Mouse (Mus musculus): ENCODE measurements around the gene Rps18. TPM values are rescaled to one million over a fixed set of nuclear protein-coding genes. Genes with fewer than 3 reads are reported as not detected.

Gene Rps18
- polyA plus RNA-seq, 1 experiment from 2014 or later, result 1,302 TPM

DNA sequence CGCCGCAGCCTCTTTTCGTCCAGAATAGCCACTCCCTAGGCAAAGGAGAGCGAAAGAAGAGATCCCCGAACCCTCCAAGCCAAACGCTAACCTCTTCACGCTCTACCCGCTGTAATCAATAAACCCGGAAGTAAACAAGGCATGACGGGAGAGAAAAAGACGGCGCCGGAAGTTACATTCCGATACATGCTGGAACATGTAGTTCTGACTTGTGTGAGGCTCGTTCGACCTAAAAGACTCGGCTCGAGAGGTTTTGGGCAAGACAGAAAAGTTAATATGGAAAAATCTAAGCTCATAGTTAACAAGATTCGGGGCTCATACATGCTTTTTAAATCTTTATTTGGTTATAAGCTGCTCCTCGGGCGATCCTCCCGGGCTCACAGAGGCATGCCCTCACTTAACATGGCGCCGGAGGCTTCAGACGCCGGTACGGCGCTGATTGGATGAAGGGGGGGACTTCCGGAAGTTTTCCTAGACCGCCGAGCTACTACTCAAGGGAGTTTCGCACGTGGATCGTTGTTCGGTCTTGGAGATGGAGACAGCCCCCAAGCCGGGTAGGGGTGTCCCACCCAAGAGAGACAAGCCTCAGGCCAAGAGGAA is 15.5 kb downstream of the Rps18 start, which contains the start of the genes Pfdn6 and Wdr46:
TSS of gene Pfdn6 (minus strand) at position 138 of the 600 bp plus-strand sequence.
TSS of gene Wdr46 (plus strand) at position 455 of the 600 bp plus-strand sequence.
- peaks cover 17% of the 10 kb centered on the region for H3K4me1 ChIP-seq (ENCODE audit: control insufficient read depth, insufficient read depth, low read length)
- peaks cover 11% of the 10 kb centered on the region for H3K36me3 ChIP-seq (ENCODE audit: control insufficient read depth, insufficient read depth, low read length)
- no peak within 1 kb of the TSS for H3K27ac ChIP-seq (ENCODE audit: low read depth, low read length)
- WGBS, result under 1% methylated on average over 36 of the region's 36 CpGs
- H3K27me3 ChIP-seq (ENCODE audit: control insufficient read depth, insufficient read depth, low read length), result no peaks in the 10 kb centered on the region
- peak; percentile 92 for ATAC-seq (ENCODE audit: low FRiP score)
- peak within 1 kb of the TSS; percentile 69 for H3K9ac ChIP-seq (ENCODE audit: low read length)
- peak; percentile 99 for DNase-seq (ENCODE audit: low spot score, missing footprints)
- no peaks in the 10 kb centered on the region for H3K9me3 ChIP-seq (ENCODE audit: control insufficient read depth, low read length)
- peak within 1 kb of the TSS; percentile 73 for H3K4me3 ChIP-seq (ENCODE audit: low read depth, low read length)
- H3K4me2 ChIP-seq, result peak within 1 kb of the TSS; percentile 93

DNA sequence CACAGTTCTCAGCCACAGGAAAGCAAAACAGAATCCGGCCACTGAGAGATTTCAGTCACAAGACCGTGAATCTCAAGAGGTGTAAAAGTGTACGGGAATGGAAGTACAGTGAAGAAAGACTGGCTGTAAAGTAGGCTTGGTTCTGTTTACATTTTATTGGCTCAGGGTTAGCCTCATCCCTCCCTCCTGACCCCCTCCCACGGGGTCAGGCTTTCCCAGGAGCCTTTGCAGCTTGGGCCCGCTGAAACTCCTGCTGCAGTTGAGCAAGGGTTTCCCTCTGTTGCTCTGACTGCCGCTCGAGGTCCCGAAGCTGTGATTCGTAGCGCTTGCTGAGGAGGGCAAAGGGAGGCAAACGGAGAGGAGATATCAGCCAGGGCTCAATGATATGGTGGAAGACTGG is 17.0 kb downstream of the Rps18 start:
- Histone ChIP-seq H3K4me2 (peak overlapping the region; percentile 93; the same call in 1 of the 2 replicates), H3K27me3 (ENCODE audit: control insufficient read depth, insufficient read depth, low read length) (no peaks in the 10 kb centered on the region), H3K27ac (ENCODE audit: low read depth, low read length) (no peak overlapping the region), H3K4me3 (ENCODE audit: low read depth, low read length) (no peak overlapping the region), H3K9ac (ENCODE audit: low read length) (no peak overlapping the region), H3K36me3 (ENCODE audit: control insufficient read depth, insufficient read depth, low read length) (peaks cover 11% of the 10 kb centered on the region), H3K4me1 (ENCODE audit: control insufficient read depth, insufficient read depth, low read length) (peaks cover 17% of the 10 kb centered on the region), H3K9me3 (ENCODE audit: control insufficient read depth, low read length) (no peaks in the 10 kb centered on the region)
- ATAC-seq (ENCODE audit: low FRiP score) (no peak), DNase-seq (ENCODE audit: low spot score, missing footprints) (no peak)
- 85% methylated on average over 11 of the region's 11 CpGs for WGBS

DNA sequence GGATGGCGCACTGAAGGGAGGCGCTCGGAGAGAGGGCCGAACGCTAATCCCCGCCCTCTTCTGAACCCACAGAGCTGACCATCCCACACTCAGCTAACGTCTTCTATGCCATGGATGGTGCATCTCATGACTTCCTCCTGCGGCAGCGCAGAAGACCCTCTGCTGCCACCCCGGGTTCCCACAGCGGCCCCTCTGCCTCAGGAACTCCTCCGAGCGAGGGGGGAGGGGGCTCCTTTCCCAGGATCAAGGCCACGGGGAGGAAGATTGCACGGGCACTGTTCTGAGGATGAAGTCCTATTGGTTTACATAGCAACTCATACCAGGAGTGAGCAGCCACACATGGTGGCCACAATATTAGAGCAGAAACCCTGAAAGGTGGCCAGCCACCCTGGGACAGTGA is 18.8 kb downstream of the Rps18 start:
- H3K36me3 ChIP-seq (ENCODE audit: control insufficient read depth, insufficient read depth, low read length), result peaks cover 11% of the 10 kb centered on the region
- no peak overlapping the region for H3K4me3 ChIP-seq (ENCODE audit: low read depth, low read length)
- H3K27ac ChIP-seq (ENCODE audit: low read depth, low read length), result no peak overlapping the region
- H3K4me2 ChIP-seq, result no peak overlapping the region
- H3K9ac ChIP-seq (ENCODE audit: low read length), result no peak overlapping the region
- H3K9me3 ChIP-seq (ENCODE audit: control insufficient read depth, low read length), result no peaks in the 10 kb centered on the region
- ATAC-seq (ENCODE audit: low FRiP score) (no peak), DNase-seq (ENCODE audit: low spot score, missing footprints) (no peak)
- 86% methylated on average over 15 of the region's 15 CpGs for WGBS
- H3K4me1 ChIP-seq (ENCODE audit: control insufficient read depth, insufficient read depth, low read length), result peaks cover 17% of the 10 kb centered on the region
- H3K27me3 ChIP-seq (ENCODE audit: control insufficient read depth, insufficient read depth, low read length), result no peaks in the 10 kb centered on the region

DNA sequence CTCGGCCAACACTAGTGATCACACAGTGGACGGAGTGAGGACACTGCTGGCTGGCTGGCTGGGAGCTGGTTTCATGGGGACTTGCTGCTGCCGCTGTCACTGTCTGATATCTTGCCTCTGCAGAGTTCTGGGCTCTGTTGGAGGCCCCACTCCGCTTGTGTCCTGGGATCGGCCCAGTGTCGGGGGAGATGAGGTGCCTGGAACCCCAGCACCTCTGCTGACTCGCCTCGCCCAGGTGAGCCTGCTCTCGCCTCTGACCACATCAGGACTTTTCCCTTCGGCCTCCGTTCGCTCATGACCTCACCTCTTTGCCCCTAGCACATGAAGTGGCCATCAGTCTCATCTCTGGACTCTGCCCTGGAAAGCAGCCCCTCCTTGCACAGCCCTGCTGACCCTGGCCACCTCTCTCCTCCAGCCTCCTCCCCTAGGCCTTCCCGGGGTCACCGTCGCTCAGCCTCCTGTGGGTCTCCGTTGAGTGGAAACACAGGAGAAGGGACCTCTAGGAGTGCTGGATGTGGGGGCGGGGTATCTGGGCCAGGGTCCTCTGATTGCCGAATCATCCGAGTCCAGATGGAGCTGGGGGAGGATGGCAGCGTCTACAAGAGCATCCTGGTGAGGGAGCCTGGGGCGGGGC is 20.3 kb downstream of the Rps18 start:
- 89% methylated on average over 21 of the region's 21 CpGs for WGBS
- Histone ChIP-seq H3K4me3 (ENCODE audit: low read depth, low read length) (no peak overlapping the region), H3K9me3 (ENCODE audit: control insufficient read depth, low read length) (no peaks in the 10 kb centered on the region), H3K9ac (ENCODE audit: low read length) (no peak overlapping the region), H3K4me1 (ENCODE audit: control insufficient read depth, insufficient read depth, low read length) (peaks cover 18% of the 10 kb centered on the region), H3K27me3 (ENCODE audit: control insufficient read depth, insufficient read depth, low read length) (no peaks in the 10 kb centered on the region), H3K36me3 (ENCODE audit: control insufficient read depth, insufficient read depth, low read length) (peaks cover 11% of the 10 kb centered on the region), H3K27ac (ENCODE audit: low read depth, low read length) (no peak overlapping the region), H3K4me2 (no peak overlapping the region)
- DNase-seq (ENCODE audit: low spot score, missing footprints), result no peak
- no peak for ATAC-seq (ENCODE audit: low FRiP score)

DNA sequence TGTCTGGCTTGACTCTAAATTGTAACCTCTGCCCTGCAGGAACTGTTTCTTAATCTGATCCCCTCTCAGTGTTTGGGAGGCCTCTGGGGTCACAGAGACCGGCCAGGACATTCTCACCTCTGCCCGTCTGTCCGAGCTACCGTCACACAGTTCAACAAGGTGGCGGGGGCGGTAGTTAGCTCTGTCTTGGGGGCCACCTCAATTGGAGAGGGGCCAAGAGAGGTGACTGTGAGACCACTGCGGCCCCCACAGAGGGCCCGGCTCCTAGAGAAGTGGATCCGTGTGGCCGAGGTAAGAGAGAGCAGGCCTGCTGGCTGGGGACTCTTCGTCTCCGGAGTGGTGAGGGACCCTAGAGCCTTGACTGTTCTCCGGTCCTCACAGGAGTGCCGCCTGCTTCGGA is 22.8 kb downstream of the Rps18 start:
- peaks cover 8% of the 10 kb centered on the region for H3K36me3 ChIP-seq (ENCODE audit: control insufficient read depth, insufficient read depth, low read length)

DNA sequence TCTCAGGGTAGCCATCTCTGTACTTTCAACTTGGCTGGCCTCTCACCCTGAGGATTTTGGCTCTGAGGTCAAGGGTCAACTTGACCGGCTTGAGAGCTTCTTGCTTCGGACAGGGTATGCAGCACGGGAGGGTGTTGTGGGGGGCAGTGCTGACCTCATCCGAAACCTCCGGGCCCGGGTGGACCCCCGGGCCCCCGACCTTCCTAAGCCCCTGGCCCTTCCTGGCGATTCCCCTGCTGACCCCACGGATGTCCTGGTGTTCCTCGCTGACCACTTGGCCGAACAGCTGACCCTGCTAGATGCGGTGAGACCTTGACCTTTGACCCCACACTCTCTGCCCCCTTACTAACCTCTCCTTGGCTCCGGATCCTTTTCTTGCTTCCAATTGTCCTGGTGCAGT is 23.4 kb downstream of the Rps18 start:
- Histone ChIP-seq H3K9ac (ENCODE audit: low read length) (no peak overlapping the region), H3K36me3 (ENCODE audit: control insufficient read depth, insufficient read depth, low read length) (peaks cover 5% of the 10 kb centered on the region), H3K27ac (ENCODE audit: low read depth, low read length) (no peak overlapping the region), H3K4me2 (no peak overlapping the region), H3K4me3 (ENCODE audit: low read depth, low read length) (no peak overlapping the region), H3K27me3 (ENCODE audit: control insufficient read depth, insufficient read depth, low read length) (no peaks in the 10 kb centered on the region), H3K9me3 (ENCODE audit: control insufficient read depth, low read length) (no peaks in the 10 kb centered on the region), H3K4me1 (ENCODE audit: control insufficient read depth, insufficient read depth, low read length) (peaks cover 15% of the 10 kb centered on the region)
- ATAC-seq (ENCODE audit: low FRiP score), result no peak
- 89% methylated on average over 14 of the region's 14 CpGs for WGBS
- no peak for DNase-seq (ENCODE audit: low spot score, missing footprints)

More for the DNA sequence above, 22.8 kb downstream of the Rps18 start:
- DNase-seq (ENCODE audit: low spot score, missing footprints), result no peak
- WGBS, result 90% methylated on average over 15 of the region's 15 CpGs
- Histone ChIP-seq H3K27me3 (ENCODE audit: control insufficient read depth, insufficient read depth, low read length) (no peaks in the 10 kb centered on the region), H3K27ac (ENCODE audit: low read depth, low read length) (no peak overlapping the region), H3K9me3 (ENCODE audit: control insufficient read depth, low read length) (no peaks in the 10 kb centered on the region), H3K4me1 (ENCODE audit: control insufficient read depth, insufficient read depth, low read length) (peaks cover 15% of the 10 kb centered on the region), H3K4me2 (no peak overlapping the region), H3K9ac (ENCODE audit: low read length) (no peak overlapping the region), H3K4me3 (ENCODE audit: low read depth, low read length) (no peak overlapping the region)
- no peak for ATAC-seq (ENCODE audit: low FRiP score)

DNA sequence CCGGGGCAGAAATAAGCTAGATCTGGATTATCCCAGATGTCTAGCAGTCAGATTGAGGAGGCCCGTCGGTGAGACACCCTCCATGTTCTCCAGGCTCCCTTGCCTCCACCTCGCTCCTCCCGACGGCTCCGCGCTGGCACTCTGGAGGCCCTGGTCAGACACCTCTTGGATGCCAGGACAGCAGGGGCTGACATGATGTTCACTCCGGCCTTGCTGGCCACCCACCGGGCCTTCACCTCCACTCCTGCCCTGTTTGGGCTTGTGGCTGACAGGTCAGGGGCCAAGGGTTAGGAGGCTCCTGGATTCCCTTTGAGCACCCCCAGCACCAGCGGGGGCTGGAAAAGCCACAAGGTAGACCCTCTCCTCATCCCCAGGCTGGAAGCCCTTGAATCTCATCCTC is 23.9 kb downstream of the Rps18 start:
- H3K4me1 ChIP-seq (ENCODE audit: control insufficient read depth, insufficient read depth, low read length), result peaks cover 15% of the 10 kb centered on the region
- H3K4me2 ChIP-seq, result no peak overlapping the region
- peaks cover under 1% of the 10 kb centered on the region for H3K36me3 ChIP-seq (ENCODE audit: control insufficient read depth, insufficient read depth, low read length)
- H3K27me3 ChIP-seq (ENCODE audit: control insufficient read depth, insufficient read depth, low read length), result no peaks in the 10 kb centered on the region
- no peak overlapping the region for H3K27ac ChIP-seq (ENCODE audit: low read depth, low read length)
- H3K9ac ChIP-seq (ENCODE audit: low read length), result no peak overlapping the region
- no peaks in the 10 kb centered on the region for H3K9me3 ChIP-seq (ENCODE audit: control insufficient read depth, low read length)
- no peak overlapping the region for H3K4me3 ChIP-seq (ENCODE audit: low read depth, low read length)
- 92% methylated on average over 11 of the region's 11 CpGs for WGBS
- ATAC-seq (ENCODE audit: low FRiP score), result no peak
- no peak for DNase-seq (ENCODE audit: low spot score, missing footprints)

DNA sequence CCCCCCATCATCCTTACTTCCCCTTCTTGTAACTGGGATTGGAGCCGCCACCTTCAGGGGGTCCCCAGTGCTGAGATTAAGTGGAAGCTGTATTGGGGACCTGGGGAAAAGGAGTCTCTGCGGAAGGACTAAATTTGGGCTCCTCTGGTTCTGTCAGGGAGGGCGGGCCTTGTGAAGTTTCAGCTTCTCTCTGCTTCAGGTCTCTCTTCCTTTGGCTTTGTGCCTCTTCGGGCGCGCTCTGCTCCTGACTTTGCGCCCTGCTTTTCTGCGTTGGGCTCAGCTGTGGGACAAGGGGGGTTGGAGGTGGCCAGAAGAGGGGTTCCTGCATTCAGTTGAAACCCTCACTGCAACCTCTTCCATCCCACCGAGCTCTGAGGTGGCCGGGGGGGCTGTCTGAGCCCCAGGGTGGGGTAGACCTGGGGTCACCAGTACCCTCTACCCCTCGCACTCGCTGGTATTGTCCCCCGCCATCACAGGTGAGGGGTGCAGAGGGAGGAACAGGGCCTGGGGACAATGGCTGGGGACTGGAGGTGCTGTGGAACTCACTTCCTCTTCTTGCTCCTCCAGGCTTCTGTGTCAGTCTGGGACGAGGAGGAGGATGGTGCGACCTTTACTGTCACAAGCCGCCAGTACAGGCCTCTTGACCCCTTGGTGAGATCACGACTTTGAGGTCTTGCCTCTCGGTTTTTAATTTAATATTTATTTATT is 24.5 kb downstream of the Rps18 start:
- H3K4me3 ChIP-seq (ENCODE audit: low read depth, low read length), result peak overlapping the region; percentile 87
- H3K4me1 ChIP-seq (ENCODE audit: control insufficient read depth, insufficient read depth, low read length), result peaks cover 15% of the 10 kb centered on the region
- no peak for ATAC-seq (ENCODE audit: low FRiP score)
- peak overlapping the region; percentile 89 for H3K4me2 ChIP-seq
- DNase-seq (ENCODE audit: low spot score, missing footprints), result no peak
- no peaks in the 10 kb centered on the region for H3K27me3 ChIP-seq (ENCODE audit: control insufficient read depth, insufficient read depth, low read length)
- H3K27ac ChIP-seq (ENCODE audit: low read depth, low read length), result no peak overlapping the region
- H3K9me3 ChIP-seq (ENCODE audit: control insufficient read depth, low read length), result no peaks in the 10 kb centered on the region
- H3K36me3 ChIP-seq (ENCODE audit: control insufficient read depth, insufficient read depth, low read length), result no peaks in the 10 kb centered on the region
- peak overlapping the region; percentile 88 for H3K9ac ChIP-seq (ENCODE audit: low read length)
- WGBS, result 35% methylated on average over 18 of the region's 18 CpGs

Data from midbrain, embryonic 11.5 days (tissue).